Mouse (Mus musculus) fibroblast of lung, adult 2 months (primary cell): ENCODE results near the gene Ccdc43.
A peak's percentile ranks its signal among the peaks of the same experiment; 100 is the strongest.
"Not testable (repeated sequence)": the region's sequence is repeated elsewhere in the genome, so short reads cannot be mapped to it uniquely, and the experiment has no call there.

Experiments used
- DNase-seq: peaks from one replicate; pipeline ENCODE4 v3.0.0-alpha.2; 2011; ENCODE audit warnings: low read depth

Ccdc43 gene

GRCm38 (mm10) chr11:102697338-102698017 is at the start of gene Ccdc43:
Ccdc43 (minus strand) TSS chr11:102697782.
- peak; percentile 42 for DNase-seq

GRCm38 (mm10) chr11:102744746-102745145 is 47.2 kb upstream of the Ccdc43 start:
- DNase-seq = no peak

DNA sequence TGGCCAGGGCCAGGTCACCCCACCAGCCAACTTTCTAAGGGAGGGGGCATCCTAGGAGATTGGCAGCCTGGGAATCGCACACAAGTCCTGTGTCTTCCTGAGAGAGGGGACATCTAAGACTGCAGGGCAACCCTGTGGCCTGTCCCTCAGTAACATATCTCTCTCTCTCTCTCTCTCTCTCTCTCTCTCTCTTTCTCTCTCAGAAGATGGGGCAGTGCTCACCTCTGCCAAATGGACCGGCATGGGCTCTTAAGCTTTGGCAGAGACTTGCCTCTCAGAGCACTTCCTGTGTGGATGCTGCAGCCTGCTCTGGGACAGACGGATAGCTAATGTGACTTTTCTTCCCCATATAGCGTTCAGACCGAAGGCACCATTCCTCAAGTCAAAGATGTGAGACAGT is 45.3 kb upstream of the Ccdc43 start:
- no peak for DNase-seq

DNA sequence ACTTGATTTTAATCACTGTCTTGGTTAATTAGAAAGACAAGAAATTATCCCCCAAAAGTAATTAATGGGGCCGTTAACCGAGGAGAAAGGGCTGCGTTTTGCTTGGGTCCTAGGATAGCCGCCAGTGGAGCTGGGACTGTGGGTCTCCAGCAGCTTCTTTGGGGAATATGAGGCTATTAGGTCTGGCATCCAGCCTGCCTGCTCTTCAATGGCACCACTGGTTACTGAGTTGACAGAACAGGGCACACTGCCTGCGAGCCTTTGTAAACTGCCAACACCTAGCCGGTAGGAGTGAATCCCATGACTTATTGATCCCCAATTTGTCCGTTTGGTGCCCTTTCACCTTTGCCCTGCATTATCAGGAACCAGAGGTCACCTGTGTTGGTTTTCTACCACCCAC is 44.5 kb upstream of the Ccdc43 start:
- DNase-seq = no peak

DNA sequence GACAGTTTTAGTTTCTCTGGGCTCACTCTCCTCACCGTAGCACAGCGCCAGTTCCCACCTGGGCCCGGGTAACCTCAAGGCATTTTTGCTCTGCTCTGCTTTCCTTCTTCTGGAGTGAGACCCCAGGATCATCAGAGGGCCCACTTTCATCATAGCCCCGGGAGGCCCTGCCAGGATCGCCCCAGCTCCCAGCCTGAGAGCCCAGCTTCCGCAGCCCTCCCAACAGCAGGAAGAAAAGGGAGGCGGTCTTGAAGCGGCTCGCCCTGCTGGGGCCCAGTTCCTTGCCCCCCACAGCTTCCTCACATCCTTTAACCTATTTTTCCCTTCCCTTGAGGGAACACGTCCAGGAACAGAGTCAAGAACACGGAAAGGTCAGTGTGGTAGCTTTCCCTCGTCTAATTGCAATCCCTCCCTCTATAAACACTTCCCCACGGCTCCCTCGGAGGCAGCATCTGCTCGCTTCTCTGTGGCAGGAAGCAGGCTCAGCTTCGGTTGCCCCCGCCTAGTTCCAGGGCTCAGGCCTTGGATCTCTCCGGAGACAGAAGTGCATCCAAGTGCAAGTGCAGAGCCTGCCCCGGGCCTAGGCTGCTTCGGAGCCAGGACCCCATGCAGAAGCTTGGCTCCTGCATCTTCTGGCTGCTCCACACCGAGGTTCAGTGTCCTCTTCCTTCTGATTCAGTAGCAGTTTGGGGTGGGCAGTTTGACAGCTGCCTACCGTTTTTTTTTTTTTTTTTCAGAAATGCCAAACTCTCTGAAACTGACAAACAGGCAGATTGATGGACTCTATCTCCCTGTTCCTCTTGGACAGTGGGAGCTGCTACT is 43.8 kb upstream of the Ccdc43 start:
- no peak for DNase-seq

- no peak for DNase-seq
These were observed 43.1 kb upstream of the Ccdc43 start for GRCm38 (mm10) chr11:102740634-102741033.

GRCm38 (mm10) chr11:102739278-102739966 is 41.8 kb upstream of the Ccdc43 start:
- no peak for DNase-seq

DNA sequence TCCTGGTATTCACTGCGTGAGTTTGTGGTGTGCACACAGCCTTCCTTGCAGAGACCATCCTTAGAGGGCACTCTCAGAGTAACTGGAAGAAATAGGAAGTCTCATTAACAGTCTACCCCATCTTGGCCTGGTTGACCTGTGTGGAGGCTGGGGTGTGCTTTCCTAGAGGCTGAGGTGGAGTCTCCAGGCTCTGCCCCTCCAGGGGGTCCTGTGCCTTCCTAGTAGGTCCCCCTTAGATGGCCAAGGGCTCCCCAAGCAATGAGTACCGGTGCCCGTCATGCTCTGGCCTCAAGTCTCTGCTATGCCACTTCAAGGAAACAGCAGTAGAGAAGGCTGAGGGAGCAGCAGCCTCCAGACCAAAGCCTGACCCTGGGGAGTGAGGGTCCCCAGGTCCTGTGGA is 40.5 kb upstream of the Ccdc43 start:
- no peak for DNase-seq

DNA sequence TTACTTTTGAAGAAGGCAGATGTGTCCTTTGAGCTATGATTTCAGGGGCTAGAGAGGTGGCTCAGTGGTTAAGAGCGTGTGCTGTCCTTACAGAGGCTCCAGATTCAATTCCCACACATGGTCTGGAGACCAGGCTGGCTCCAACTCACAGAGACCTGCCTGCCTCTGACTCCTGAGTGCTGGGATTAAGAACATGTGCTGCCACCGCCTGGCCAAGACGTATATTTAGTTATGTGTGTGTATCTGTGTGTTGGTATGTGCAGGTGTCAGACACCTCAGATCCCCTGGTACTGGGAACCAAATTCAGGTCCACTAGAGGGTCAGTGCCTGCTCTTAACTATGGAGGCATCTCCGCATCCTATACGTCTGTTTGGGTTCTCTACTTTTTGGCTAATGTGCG is 37.4 kb upstream of the Ccdc43 start:
- no peak for DNase-seq

- no peak for DNase-seq
These were observed 35.6 kb upstream of the Ccdc43 start for GRCm38 (mm10) chr11:102733146-102733545.

- DNase-seq = no peak
These were observed 33.8 kb upstream of the Ccdc43 start for GRCm38 (mm10) chr11:102731366-102731765.

- DNase-seq = no peak
These were observed 32.3 kb upstream of the Ccdc43 start for GRCm38 (mm10) chr11:102729835-102730234.

DNA sequence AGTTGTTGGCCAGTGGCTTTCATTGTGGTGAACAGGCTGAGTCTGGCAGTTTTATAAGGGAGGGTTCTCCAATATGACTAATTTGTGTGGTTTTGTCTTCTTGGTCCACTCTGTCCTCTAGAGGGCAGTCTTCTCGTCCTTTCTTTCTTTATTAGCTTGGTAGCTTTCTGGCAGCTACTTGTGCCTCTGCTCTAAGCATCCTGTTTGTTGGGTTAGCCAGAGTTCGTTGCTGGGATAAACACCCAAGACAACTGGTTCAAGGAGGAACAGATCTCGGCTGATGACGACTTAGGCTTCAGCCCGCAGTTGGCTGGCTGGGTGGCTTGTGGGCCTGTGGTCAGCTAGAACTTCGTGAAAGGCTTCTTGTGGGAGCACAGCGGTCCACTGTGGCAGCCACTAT is 31.0 kb upstream of the Ccdc43 start:
- DNase-seq = peak; percentile 87

GRCm38 (mm10) chr11:102725574-102725973 is 28.0 kb upstream of the Ccdc43 start:
- DNase-seq = no peak

GRCm38 (mm10) chr11:102716135-102716534 is 18.6 kb upstream of the Ccdc43 start:
- DNase-seq = no peak

GRCm38 (mm10) chr11:102714578-102714977 is 17.0 kb upstream of the Ccdc43 start:
- not testable (repeated sequence) for DNase-seq

GRCm38 (mm10) chr11:102712411-102712810 is 14.8 kb upstream of the Ccdc43 start:
- no peak for DNase-seq

- DNase-seq = not testable (repeated sequence)
These were observed 4.6 kb upstream of the Ccdc43 start for GRCm38 (mm10) chr11:102702206-102702605.

DNA sequence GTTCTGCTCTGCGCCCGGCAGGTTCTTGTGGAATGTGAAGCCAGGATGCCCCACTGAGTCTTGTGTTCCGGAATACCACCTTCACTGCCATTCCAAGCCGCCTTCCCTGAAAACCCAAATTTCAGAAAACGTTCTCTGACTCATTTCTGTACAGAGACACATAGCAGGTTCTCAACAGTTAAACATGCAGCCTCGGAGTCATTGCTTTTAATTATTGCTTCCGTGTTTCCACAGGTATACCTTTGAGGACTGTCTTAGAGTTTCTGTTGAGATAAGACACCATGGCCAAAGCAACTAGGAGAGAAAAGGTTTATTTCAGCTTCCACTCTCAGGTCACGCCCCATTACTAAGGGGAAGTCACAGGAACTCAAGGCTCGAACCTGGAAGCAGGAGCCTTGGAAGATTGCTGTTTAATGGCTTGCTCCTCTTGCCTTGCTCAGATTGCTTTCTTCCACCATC is 465 bp upstream of the Ccdc43 start:
- no peak for DNase-seq

DNA sequence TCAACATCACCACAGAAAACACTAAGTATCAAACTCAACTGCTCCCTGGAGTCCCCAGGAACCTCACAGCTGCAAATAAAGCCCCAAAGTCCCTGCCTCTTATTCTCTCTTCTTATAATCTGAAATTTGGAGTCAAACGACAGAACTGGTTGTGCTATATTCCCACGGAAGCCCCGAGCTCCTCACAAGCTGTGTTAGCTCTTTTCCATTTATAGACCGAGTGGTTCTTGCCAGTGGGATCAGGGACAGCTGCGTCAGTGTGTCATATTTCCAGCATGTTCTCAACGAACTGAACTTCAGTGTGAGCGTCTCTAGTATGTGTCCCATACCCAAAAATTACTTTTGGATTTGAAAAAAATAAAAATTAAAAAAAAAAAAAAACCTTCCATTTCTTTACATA is 2.3 kb downstream of the Ccdc43 start:
- DNase-seq = no peak

- DNase-seq = peak; percentile 28
These were observed 7.4 kb downstream of the Ccdc43 start for GRCm38 (mm10) chr11:102690162-102690561.

DNA sequence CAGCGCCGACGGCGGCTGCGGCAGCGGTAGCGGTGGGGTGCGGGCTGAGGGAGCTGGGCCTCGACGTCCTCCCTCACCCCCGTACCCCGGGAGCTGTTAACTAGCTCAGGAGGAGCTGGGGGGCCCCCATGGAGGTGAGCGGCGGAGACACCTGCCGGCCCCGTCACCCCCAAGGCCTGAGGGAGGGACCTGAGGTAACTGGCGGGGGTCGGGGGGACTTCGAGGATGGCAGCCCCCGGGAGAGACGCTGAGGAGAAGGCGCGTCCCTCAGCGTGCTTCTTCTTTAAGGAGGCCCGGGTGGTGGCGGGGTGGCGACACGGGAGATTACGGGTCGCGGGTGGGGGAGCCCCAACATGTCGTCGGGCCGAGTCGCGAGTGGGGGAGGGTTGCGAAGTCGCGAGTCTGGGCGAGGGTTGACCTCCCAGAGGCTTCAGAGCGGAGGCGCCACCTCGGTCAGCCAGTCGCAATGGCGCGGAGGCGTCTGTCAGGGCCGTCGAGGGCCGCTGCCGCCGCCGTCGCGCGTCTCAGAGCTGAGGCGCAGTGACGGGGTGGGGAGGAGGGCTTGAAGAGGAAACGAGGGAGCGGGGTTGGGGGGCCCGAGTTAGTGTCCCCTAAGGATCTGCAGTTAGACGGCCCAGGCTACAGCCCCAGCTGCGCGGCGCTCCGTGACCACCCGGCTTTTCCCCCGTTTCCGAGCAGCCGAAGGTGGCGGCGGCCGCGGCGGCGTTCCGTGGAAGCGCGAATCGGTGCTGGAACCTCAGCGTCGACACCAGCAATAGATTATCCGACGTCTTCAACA is 31.7 kb downstream of the Ccdc43 start:
- no peak for DNase-seq
